Mouse (Mus musculus) limb, embryonic 14.5 days (tissue): ENCODE data around the gene E130309D02Rik. TPM values are rescaled to one million over a fixed set of nuclear protein-coding genes. Genes with fewer than 3 reads are reported as not detected.

Source experiments
- ATAC-seq: fragments of 200-750 bp; cut with Nextera tagmentation; 2 replicates; pipeline ENCODE4 v1.8.0; 2017; ENCODE audit warnings: low read depth, moderate number of reproducible peaks, moderate TSS enrichment; ENCODE audit not compliant: low FRiP score
- DNase-seq: peaks from one replicate; pipeline ENCODE4 v3.0.0-alpha.2; 2015; ENCODE audit warnings: low spot score
- H3K27ac ChIP-seq: fragments of 300-500 bp; sonication (generic); replicated peaks from 2 replicates; pipeline ENCODE4 v1.5.1; 2014; ENCODE audit warnings: low read depth, mild to moderate bottlenecking, low read length, moderate library complexity, mixed read lengths
- H3K27me3 ChIP-seq: fragments of 300-500 bp; sonication (generic); 2 replicates; pipeline ENCODE4 v1.6.1; 2014; ENCODE audit warnings: low read length, mixed read lengths; ENCODE audit not compliant: control insufficient read depth, insufficient read depth
- H3K36me3 ChIP-seq: fragments of 300-500 bp; sonication (generic); 2 replicates; pipeline ENCODE4 v1.6.1; 2014; ENCODE audit warnings: mild to moderate bottlenecking, low read length, moderate library complexity, mixed read lengths; ENCODE audit not compliant: control insufficient read depth, insufficient read depth
- H3K4me1 ChIP-seq: fragments of 300-500 bp; sonication (generic); 2 replicates; pipeline ENCODE4 v1.6.1; 2014; ENCODE audit warnings: antibody characterized with exemption, low read length, mixed read lengths; ENCODE audit not compliant: control insufficient read depth, insufficient read depth
- H3K4me2 ChIP-seq: fragments of 300-500 bp; sonication (generic); replicated peaks from 2 replicates; pipeline ENCODE4 v1.6.1; 2014; ENCODE audit warnings: low read depth, mild to moderate bottlenecking, low read length, moderate library complexity; ENCODE audit not compliant: severe bottlenecking
- H3K4me3 ChIP-seq: fragments of 300-500 bp; sonication (generic); replicated peaks from 2 replicates; pipeline ENCODE4 v1.5.1; 2014; ENCODE audit warnings: low read length
- H3K9ac ChIP-seq: fragments of 300-500 bp; sonication (generic); 2 replicates; pipeline ENCODE4 v1.6.1; 2014; ENCODE audit warnings: mild to moderate bottlenecking, low read depth, low read length, moderate library complexity; ENCODE audit not compliant: severe bottlenecking
- H3K9me3 ChIP-seq: fragments of 300-500 bp; sonication (generic); 2 replicates; pipeline ENCODE4 v1.6.1; 2016; ENCODE audit warnings: low read length; ENCODE audit not compliant: control insufficient read depth
- POLR2A ChIP-seq: fragments of 200-500 bp; IDR thresholded peaks from 2 replicates; pipeline ENCODE4 v1.8.0; 2012; ENCODE audit warnings: inconsistent platforms, mild to moderate bottlenecking, moderate library complexity, borderline replicate concordance; ENCODE audit not compliant: insufficient read depth, insufficient read length; ENCODE audit errors: extremely low read depth
- WGBS: fragments of 180-500 bp; shearing (Covaris S2); extraction: QIAGEN DNeasy Blood & Tissue Kit; methylation state at CpG from one replicate; pipeline ENCODE4 v1.1.7; 2014; 5-methylcytosine and 5-hydroxymethylcytosine counted together
- polyA plus RNA-seq, 2 experiments: library from polyadenylated mRNA; depleted of rRNA in 1 of 2; stranded (reverse) in 1 of 2; unstranded in 1 of 2; fragments of >200 nt; fragmentation: Nextera tagmentation in 1 of 2; extraction: Ambion mirVana in 1 of 2; gene quantifications; 2 replicates each; pipeline versions ENCODE4 v1.2.1 to v1.2.3; 2012 to 2014

Gene E130309D02Rik
- polyA plus RNA-seq, 2 experiments = 25.2 to 29.2 TPM

- ATAC-seq = no peak
- peak overlapping the region; percentile 25 for H3K4me3 ChIP-seq
- H3K9me3 ChIP-seq = no peaks in the 10 kb centered on the region
- 3% methylated on average over 27 of the region's 28 CpGs for WGBS
- H3K36me3 ChIP-seq = no peaks in the 10 kb centered on the region
- no peak for TF ChIP-seq POLR2A
- H3K27me3 ChIP-seq = peaks cover 18% of the 10 kb centered on the region; the same call in 1 of the 2 replicates
- DNase-seq = no peak
- H3K27ac ChIP-seq = no peak overlapping the region
- H3K4me2 ChIP-seq = peak overlapping the region; percentile 38
- no peaks in the 10 kb centered on the region for H3K4me1 ChIP-seq
- peak overlapping the region; percentile 36 for H3K9ac ChIP-seq
Measured at GRCm38 (mm10) chr5:143357564-143357963, 42.4 kb upstream of the E130309D02Rik start.

GRCm38 (mm10) chr5:143356686-143357388, 41.7 kb upstream of the E130309D02Rik start, which contains the start of gene Grid2ip:
TSS of gene Grid2ip (plus strand) at chr5:143357338.
- no peak for ATAC-seq
- peak within 1 kb of the TSS; percentile 38 for H3K4me2 ChIP-seq
- H3K9me3 ChIP-seq = no peaks in the 10 kb centered on the region
- DNase-seq = peak; percentile 7
- H3K4me1 ChIP-seq = no peaks in the 10 kb centered on the region
- H3K27me3 ChIP-seq = peaks cover 18% of the 10 kb centered on the region; the same call in 1 of the 2 replicates
- no peaks in the 10 kb centered on the region for H3K36me3 ChIP-seq
- no peak within 1 kb of the TSS for H3K27ac ChIP-seq
- WGBS = 16% methylated on average over 17 of the region's 17 CpGs
- TF ChIP-seq POLR2A = no peak
- peak within 1 kb of the TSS; percentile 36 for H3K9ac ChIP-seq
- H3K4me3 ChIP-seq = peak within 1 kb of the TSS; percentile 25

DNA sequence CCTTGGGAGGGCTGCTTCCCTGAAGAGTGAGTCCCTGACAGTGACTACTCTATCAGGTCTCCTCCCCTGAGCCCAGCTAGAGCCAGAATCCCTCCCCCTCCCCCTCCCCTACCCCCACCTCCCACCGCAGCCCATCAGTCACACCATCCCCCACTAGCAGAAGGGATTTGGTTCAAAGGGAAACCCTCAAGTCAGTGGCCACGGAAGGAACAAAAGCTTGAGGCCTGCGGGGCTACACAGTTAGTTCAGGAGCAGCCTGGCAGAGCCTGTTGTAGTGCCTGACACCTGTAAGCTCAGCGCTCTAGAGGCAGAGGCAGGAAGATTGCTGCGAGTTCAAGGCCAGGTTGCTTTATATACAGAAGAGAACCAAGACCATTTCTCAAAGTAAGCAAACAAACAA, 40.9 kb upstream of the E130309D02Rik start:
- no peak for DNase-seq
- H3K9me3 ChIP-seq = no peaks in the 10 kb centered on the region
- H3K27ac ChIP-seq = no peak overlapping the region
- WGBS = 37% methylated on average over 5 of the region's 5 CpGs
- H3K9ac ChIP-seq = no peak overlapping the region
- peaks cover 18% of the 10 kb centered on the region; the same call in 1 of the 2 replicates for H3K27me3 ChIP-seq
- H3K4me2 ChIP-seq = no peak overlapping the region
- no peak overlapping the region for H3K4me3 ChIP-seq
- H3K4me1 ChIP-seq = no peaks in the 10 kb centered on the region
- no peaks in the 10 kb centered on the region for H3K36me3 ChIP-seq
- ATAC-seq = no peak
- TF ChIP-seq POLR2A = no peak

GRCm38 (mm10) chr5:143346367-143346766, 31.2 kb upstream of the E130309D02Rik start:
- Histone ChIP-seq H3K4me1 (no peaks in the 10 kb centered on the region), H3K4me2 (no peak overlapping the region), H3K36me3 (no peaks in the 10 kb centered on the region), H3K27ac (no peak overlapping the region), H3K27me3 (no peaks in the 10 kb centered on the region), H3K4me3 (no peak overlapping the region), H3K9ac (no peak overlapping the region), H3K9me3 (0 out of 2 replicates have a peak, but pooled peaks cover 4% of the 10 kb centered on the region)
- DNase-seq (no peak), ATAC-seq (no peak)
- 69% methylated on average over 8 of the region's 8 CpGs for WGBS
- TF ChIP-seq POLR2A = no peak

GRCm38 (mm10) chr5:143339603-143340002, 24.4 kb upstream of the E130309D02Rik start:
- Histone ChIP-seq H3K4me3 (no peak overlapping the region), H3K4me2 (no peak overlapping the region), H3K4me1 (no peaks in the 10 kb centered on the region), H3K27me3 (no peaks in the 10 kb centered on the region), H3K36me3 (no peaks in the 10 kb centered on the region), H3K9ac (no peak overlapping the region), H3K9me3 (no peaks in the 10 kb centered on the region), H3K27ac (no peak overlapping the region)
- DNase-seq (no peak), ATAC-seq (no peak)
- TF ChIP-seq POLR2A = no peak
- 54% methylated on average over 6 of the region's 6 CpGs for WGBS
